Mouse (Mus musculus) forebrain, embryonic 12.5 days (tissue): ENCODE measurements at regions not wholly inside any gene's neighbourhood (a gene's known extent, or its start where the extent isn't known, plus 50 kb on each side); places are given as distances from the start of the nearest gene placed in this dataset.
"Not testable (repeated sequence)": the region's sequence is repeated elsewhere in the genome, so short reads cannot be mapped to it uniquely, and the experiment has no call there.

Experiments
- ATAC-seq: fragments of 200-750 bp; cut with Nextera tagmentation; 2 replicates; pipeline ENCODE4 v1.8.0; 2017; ENCODE audit warnings: moderate TSS enrichment; ENCODE audit not compliant: low FRiP score
- H3K27ac ChIP-seq: fragments of 300-500 bp; sonication (generic); 2 replicates; pipeline ENCODE4 v1.5.1; 2016; ENCODE audit warnings: mild to moderate bottlenecking
- H3K27me3 ChIP-seq: fragments of 300-500 bp; sonication (generic); 2 replicates; pipeline ENCODE4 v1.6.1; 2016; ENCODE audit warnings: mild to moderate bottlenecking
- H3K36me3 ChIP-seq: fragments of 300-500 bp; sonication (generic); replicated peaks from 2 replicates; pipeline ENCODE4 v1.6.1; 2016; ENCODE audit warnings: mild to moderate bottlenecking
- H3K4me1 ChIP-seq: fragments of 300-500 bp; sonication (generic); 2 replicates; pipeline ENCODE4 v1.6.1; 2016
- H3K4me2 ChIP-seq: fragments of 300-500 bp; sonication (generic); 2 replicates; pipeline ENCODE4 v1.6.1; 2016; ENCODE audit warnings: mild to moderate bottlenecking, moderate library complexity
- H3K4me3 ChIP-seq: fragments of 300-500 bp; sonication (generic); replicated peaks from 2 replicates; pipeline ENCODE4 v1.5.1; 2016; ENCODE audit warnings: mild to moderate bottlenecking
- H3K9ac ChIP-seq: fragments of 300-500 bp; sonication (generic); 2 replicates; pipeline ENCODE4 v1.6.1; 2016; ENCODE audit warnings: mild to moderate bottlenecking
- H3K9me3 ChIP-seq: fragments of 300-500 bp; sonication (generic); 2 replicates; pipeline ENCODE4 v1.6.1; 2016
- WGBS: fragments of 180-500 bp; shearing (Covaris S2); methylation state at CpG from one replicate; pipeline ENCODE4 v1.1.7; 2016; 5-methylcytosine and 5-hydroxymethylcytosine counted together

- Histone ChIP-seq H3K9me3 (no peaks in the 10 kb centered on the region), H3K36me3 (no peaks in the 10 kb centered on the region), H3K9ac (no peak overlapping the region), H3K4me1 (no peaks in the 10 kb centered on the region), H3K27ac (no peak overlapping the region), H3K4me2 (no peak overlapping the region), H3K4me3 (no peak overlapping the region), H3K27me3 (no peaks in the 10 kb centered on the region)
- WGBS: 81% methylated on average over 7 of the region's 7 CpGs
- no peak for ATAC-seq
These were observed 745.7 kb upstream of the Gm5150 start for GRCm38 (mm10) chr3:16751764-16752485.

- H3K27ac ChIP-seq: no peak overlapping the region
- no peak overlapping the region for H3K4me2 ChIP-seq
- peak; percentile 35; the same call in 1 of the 2 replicates for ATAC-seq
- H3K9ac ChIP-seq: no peak overlapping the region
- WGBS: 63% methylated on average over 5 of the region's 5 CpGs
- H3K4me1 ChIP-seq: no peaks in the 10 kb centered on the region
- H3K27me3 ChIP-seq: no peaks in the 10 kb centered on the region
- H3K9me3 ChIP-seq: no peaks in the 10 kb centered on the region
- H3K36me3 ChIP-seq: no peaks in the 10 kb centered on the region
- H3K4me3 ChIP-seq: no peak overlapping the region
These were observed 727.7 kb upstream of the Gm5150 start for GRCm38 (mm10) chr3:16733936-16734330.

GRCm38 (mm10) chr3:16733295-16733935 lies 727.2 kb upstream of the Gm5150 start:
- H3K4me3 ChIP-seq: no peak overlapping the region
- H3K4me2 ChIP-seq: no peak overlapping the region
- 56% methylated on average over 2 of the region's 2 CpGs for WGBS
- no peaks in the 10 kb centered on the region for H3K36me3 ChIP-seq
- peak; percentile 92 for ATAC-seq
- no peak overlapping the region for H3K27ac ChIP-seq
- no peak overlapping the region for H3K9ac ChIP-seq
- H3K4me1 ChIP-seq: no peaks in the 10 kb centered on the region
- H3K27me3 ChIP-seq: no peaks in the 10 kb centered on the region
- H3K9me3 ChIP-seq: no peaks in the 10 kb centered on the region

GRCm38 (mm10) chr3:16724371-16725100 lies 718.3 kb upstream of the Gm5150 start:
- not testable (repeated sequence) for H3K4me1 ChIP-seq, H3K9ac ChIP-seq, H3K27me3 ChIP-seq, ATAC-seq, H3K9me3 ChIP-seq, H3K4me3 ChIP-seq, H3K4me2 ChIP-seq, H3K36me3 ChIP-seq, H3K27ac ChIP-seq
- WGBS: 89% methylated on average over 6 of the region's 6 CpGs

GRCm38 (mm10) chr3:16723631-16724030 lies 717.4 kb upstream of the Gm5150 start:
- Histone ChIP-seq H3K4me3 (no peak overlapping the region), H3K27me3 (no peaks in the 10 kb centered on the region), H3K9ac (no peak overlapping the region), H3K4me1 (no peaks in the 10 kb centered on the region), H3K36me3 (no peaks in the 10 kb centered on the region), H3K4me2 (no peak overlapping the region), H3K27ac (no peak overlapping the region), H3K9me3 (no peaks in the 10 kb centered on the region)
- no peak for ATAC-seq
- 83% methylated on average over 1 of the region's 1 CpGs for WGBS

DNA sequence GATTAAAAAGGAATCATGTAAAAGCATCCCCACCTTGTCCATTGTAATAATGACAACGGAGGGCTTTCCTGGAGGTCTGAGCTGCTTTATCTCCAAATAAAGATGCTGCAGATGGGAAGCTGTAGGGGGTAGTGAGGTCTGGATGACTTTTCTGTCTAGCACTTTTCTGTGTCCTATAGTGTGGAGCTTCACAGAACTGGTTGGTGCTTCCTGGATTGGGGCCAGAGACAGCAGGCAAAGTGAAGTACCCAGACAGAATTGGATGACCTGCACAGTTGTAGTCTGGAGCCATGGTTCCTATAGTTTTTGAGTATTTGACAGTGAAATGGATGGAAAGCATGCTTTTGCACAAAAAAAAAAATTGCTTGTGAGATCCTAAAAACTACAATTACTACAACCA lies 684.7 kb upstream of the Gm5150 start:
- WGBS: 51% methylated on average over 1 of the region's 1 CpGs
- Histone ChIP-seq H3K27me3 (no peaks in the 10 kb centered on the region), H3K4me3 (no peak overlapping the region), H3K4me2 (no peak overlapping the region), H3K36me3 (no peaks in the 10 kb centered on the region), H3K9me3 (no peaks in the 10 kb centered on the region), H3K4me1 (no peaks in the 10 kb centered on the region), H3K9ac (no peak overlapping the region), H3K27ac (no peak overlapping the region)
- ATAC-seq: no peak

DNA sequence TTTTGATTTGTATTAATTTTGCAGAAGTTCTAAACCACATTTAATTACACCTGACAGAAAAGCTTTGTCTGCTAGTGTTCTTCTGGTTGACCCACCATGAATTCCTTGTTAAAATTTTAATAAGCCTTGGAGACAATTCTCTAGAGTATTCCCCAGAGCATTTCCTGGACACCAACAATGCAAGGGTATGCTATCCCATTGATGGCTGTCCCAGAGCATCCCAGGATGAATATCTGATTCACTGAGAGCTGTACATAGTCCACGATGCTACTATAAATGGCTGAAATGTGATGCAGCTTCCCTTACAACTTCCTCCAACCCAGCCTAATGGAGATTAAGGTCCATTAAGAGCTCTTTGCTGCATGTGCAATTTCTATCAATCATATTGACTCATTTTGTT lies 682.7 kb upstream of the Gm5150 start:
- 78% methylated on average over 1 of the region's 1 CpGs for WGBS
- no peak overlapping the region for H3K9ac ChIP-seq
- no peak overlapping the region for H3K4me3 ChIP-seq
- H3K36me3 ChIP-seq: no peaks in the 10 kb centered on the region
- H3K9me3 ChIP-seq: no peaks in the 10 kb centered on the region
- ATAC-seq: no peak
- H3K4me2 ChIP-seq: no peak overlapping the region
- no peak overlapping the region for H3K27ac ChIP-seq
- no peaks in the 10 kb centered on the region for H3K27me3 ChIP-seq
- no peaks in the 10 kb centered on the region for H3K4me1 ChIP-seq

- no peaks in the 10 kb centered on the region for H3K36me3 ChIP-seq
- H3K27me3 ChIP-seq: no peaks in the 10 kb centered on the region
- no peaks in the 10 kb centered on the region for H3K4me1 ChIP-seq
- no peaks in the 10 kb centered on the region for H3K9me3 ChIP-seq
- H3K4me2 ChIP-seq: no peak overlapping the region
- 83% methylated on average over 1 of the region's 1 CpGs for WGBS
- H3K4me3 ChIP-seq: no peak overlapping the region
- H3K27ac ChIP-seq: no peak overlapping the region
- H3K9ac ChIP-seq: no peak overlapping the region
- ATAC-seq: no peak
These were observed 651.3 kb upstream of the Gm5150 start for GRCm38 (mm10) chr3:16657566-16657965.
